Mouse (Mus musculus) heart, embryonic 16.5 days (tissue): ENCODE data around the gene Sun1. TPM values are rescaled to one million over a fixed set of nuclear protein-coding genes. Genes with fewer than 3 reads are reported as not detected.

Source experiments
- ATAC-seq: fragments of 200-750 bp; cut with Nextera tagmentation; replicated peaks from 2 replicates; pipeline ENCODE4 v1.8.0; 2017; ENCODE audit warnings: moderate number of reproducible peaks; ENCODE audit not compliant: insufficient read depth, low FRiP score; ENCODE audit errors: extremely low read depth
- H3K27ac ChIP-seq: fragments of 300-500 bp; sonication (generic); 2 replicates; pipeline ENCODE4 v1.5.1; 2014; ENCODE audit warnings: mild to moderate bottlenecking, low read length, control low read depth, moderate library complexity
- H3K27me3 ChIP-seq: fragments of 300-500 bp; sonication (generic); 2 replicates; pipeline ENCODE4 v1.6.1; 2014; ENCODE audit warnings: low read length, mixed read lengths; ENCODE audit not compliant: control insufficient read depth, insufficient read depth
- H3K36me3 ChIP-seq: fragments of 300-500 bp; sonication (generic); 2 replicates; pipeline ENCODE4 v1.6.1; 2014; ENCODE audit not compliant: control insufficient read depth, insufficient read depth
- H3K4me1 ChIP-seq: fragments of 300-500 bp; sonication (generic); 2 replicates; pipeline ENCODE4 v1.6.1; 2014; ENCODE audit warnings: low read length, mixed read lengths; ENCODE audit not compliant: control insufficient read depth, insufficient read depth
- H3K4me2 ChIP-seq: fragments of 300-500 bp; sonication (generic); 2 replicates; pipeline ENCODE4 v1.6.1; 2014; ENCODE audit warnings: low read depth, mild to moderate bottlenecking, control low read depth, low read length
- H3K4me3 ChIP-seq: fragments of 300-500 bp; sonication (generic); 2 replicates; pipeline ENCODE4 v1.5.1; 2014; ENCODE audit warnings: mild to moderate bottlenecking, control low read depth, low read length
- H3K9ac ChIP-seq: fragments of 300-500 bp; sonication (generic); 2 replicates; pipeline ENCODE4 v1.6.1; 2014; ENCODE audit warnings: low read length, control low read depth
- H3K9me3 ChIP-seq: fragments of 300-500 bp; sonication (generic); replicated peaks from 2 replicates; pipeline ENCODE4 v1.6.1; 2016; ENCODE audit warnings: low read length; ENCODE audit not compliant: control insufficient read depth
- WGBS: fragments of 180-500 bp; shearing (Covaris S2); extraction: QIAGEN DNeasy Blood & Tissue Kit; methylation state at CpG from one replicate; pipeline ENCODE4 v1.1.7; 2014; 5-methylcytosine and 5-hydroxymethylcytosine counted together
- polyA plus RNA-seq: library from polyadenylated mRNA; unstranded; fragments of >200 nt; fragmentation: Nextera tagmentation; extraction: Ambion mirVana; gene quantifications from 2 replicates; pipeline ENCODE4 v1.2.1, GENCODE M21; 2015

The Sun1 gene
- polyA plus RNA-seq, 1 experiment from 2014 or later: 35.7 TPM

GRCm38 (mm10) chr5:139229716-139230115 is 29.3 kb downstream of the Sun1 start:
- no peaks in the 10 kb centered on the region for H3K27me3 ChIP-seq
- no peak overlapping the region for H3K9ac ChIP-seq
- H3K9me3 ChIP-seq: no peaks in the 10 kb centered on the region
- H3K36me3 ChIP-seq: peaks cover 59% of the 10 kb centered on the region
- no peak overlapping the region for H3K27ac ChIP-seq
- 94% methylated on average over 3 of the region's 3 CpGs for WGBS
- H3K4me1 ChIP-seq: no peaks in the 10 kb centered on the region
- no peak overlapping the region for H3K4me2 ChIP-seq
- ATAC-seq: no peak
- H3K4me3 ChIP-seq: no peak overlapping the region

DNA sequence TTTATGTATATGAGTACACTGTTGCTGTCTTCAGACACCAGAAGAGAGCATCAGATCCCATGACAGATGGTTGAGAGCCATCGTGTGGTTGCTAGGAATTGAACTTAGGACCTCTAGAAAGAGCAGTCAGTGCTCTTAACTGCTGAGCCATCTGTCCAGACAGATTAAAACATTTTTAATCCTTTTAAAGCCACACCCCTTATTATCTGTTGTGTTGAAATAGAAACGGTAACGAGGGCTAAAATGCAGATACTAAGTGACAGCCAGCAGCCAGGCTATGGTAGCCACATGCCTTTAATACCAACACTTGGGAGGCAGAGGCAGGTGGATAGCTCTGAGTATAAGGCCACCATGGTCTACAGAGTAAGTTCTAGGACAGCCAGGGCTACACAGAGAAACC is 31.6 kb downstream of the Sun1 start:
- H3K27me3 ChIP-seq: no peaks in the 10 kb centered on the region
- no peaks in the 10 kb centered on the region for H3K9me3 ChIP-seq
- H3K36me3 ChIP-seq: peaks cover 61% of the 10 kb centered on the region
- no peaks in the 10 kb centered on the region for H3K4me1 ChIP-seq
- 81% methylated on average over 3 of the region's 3 CpGs for WGBS
- H3K4me2 ChIP-seq: no peak overlapping the region
- no peak for ATAC-seq
- H3K9ac ChIP-seq: no peak overlapping the region
- H3K27ac ChIP-seq: no peak overlapping the region
- no peak overlapping the region for H3K4me3 ChIP-seq

DNA sequence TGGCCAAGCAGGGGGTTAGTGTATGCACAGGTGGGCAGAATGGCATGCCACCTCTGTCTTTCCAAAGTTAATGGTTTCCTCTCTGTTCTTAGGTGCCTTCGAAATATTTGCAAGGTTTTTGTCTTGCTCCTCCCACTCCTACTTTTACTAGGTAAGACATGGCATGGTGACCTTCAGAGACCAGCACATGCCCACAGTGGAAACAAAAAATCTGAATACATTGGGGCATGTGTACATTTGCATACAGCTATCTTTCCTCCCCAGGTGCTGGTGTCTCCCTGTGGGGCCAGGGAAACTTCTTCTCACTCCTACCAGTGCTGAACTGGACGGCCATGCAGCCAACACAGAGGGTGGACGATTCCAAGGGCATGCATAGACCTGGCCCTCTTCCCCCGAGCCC is 34.0 kb downstream of the Sun1 start:
- Histone ChIP-seq H3K9me3 (no peaks in the 10 kb centered on the region), H3K27me3 (no peaks in the 10 kb centered on the region), H3K4me3 (no peak overlapping the region), H3K4me2 (no peak overlapping the region), H3K27ac (no peak overlapping the region), H3K36me3 (peaks cover 64% of the 10 kb centered on the region), H3K4me1 (no peaks in the 10 kb centered on the region), H3K9ac (no peak overlapping the region)
- WGBS: 87% methylated on average over 4 of the region's 4 CpGs
- no peak for ATAC-seq

GRCm38 (mm10) chr5:139237436-139237835 is 37.0 kb downstream of the Sun1 start:
- Histone ChIP-seq H3K27me3 (no peaks in the 10 kb centered on the region), H3K36me3 (peaks cover 63% of the 10 kb centered on the region), H3K9me3 (no peaks in the 10 kb centered on the region), H3K9ac (no peak overlapping the region), H3K4me2 (no peak overlapping the region), H3K4me1 (peaks cover 20% of the 10 kb centered on the region), H3K4me3 (no peak overlapping the region), H3K27ac (no peak overlapping the region)
- ATAC-seq: no peak
- 72% methylated on average over 4 of the region's 4 CpGs for WGBS

GRCm38 (mm10) chr5:139241022-139241761 is 40.8 kb downstream of the Sun1 start:
- peak; percentile 63 for ATAC-seq
- Histone ChIP-seq H3K27ac (peak overlapping the region; percentile 82), H3K4me2 (no peak overlapping the region), H3K4me1 (peaks cover 31% of the 10 kb centered on the region), H3K4me3 (no peak overlapping the region), H3K9me3 (no peaks in the 10 kb centered on the region), H3K36me3 (peaks cover 52% of the 10 kb centered on the region), H3K27me3 (no peaks in the 10 kb centered on the region), H3K9ac (peak overlapping the region; percentile 51)
- 60% methylated on average over 15 of the region's 15 CpGs for WGBS

GRCm38 (mm10) chr5:139243384-139243783 is 42.9 kb downstream of the Sun1 start:
- WGBS: 46% methylated on average over 1 of the region's 1 CpGs
- Histone ChIP-seq H3K4me3 (no peak overlapping the region), H3K4me1 (peaks cover 31% of the 10 kb centered on the region), H3K4me2 (peak overlapping the region; percentile 5; the same call in 1 of the 2 replicates), H3K36me3 (peaks cover 54% of the 10 kb centered on the region), H3K9me3 (no peaks in the 10 kb centered on the region), H3K27ac (peak overlapping the region; percentile 53), H3K27me3 (no peaks in the 10 kb centered on the region), H3K9ac (no peak overlapping the region)
- ATAC-seq: peak; percentile 53

DNA sequence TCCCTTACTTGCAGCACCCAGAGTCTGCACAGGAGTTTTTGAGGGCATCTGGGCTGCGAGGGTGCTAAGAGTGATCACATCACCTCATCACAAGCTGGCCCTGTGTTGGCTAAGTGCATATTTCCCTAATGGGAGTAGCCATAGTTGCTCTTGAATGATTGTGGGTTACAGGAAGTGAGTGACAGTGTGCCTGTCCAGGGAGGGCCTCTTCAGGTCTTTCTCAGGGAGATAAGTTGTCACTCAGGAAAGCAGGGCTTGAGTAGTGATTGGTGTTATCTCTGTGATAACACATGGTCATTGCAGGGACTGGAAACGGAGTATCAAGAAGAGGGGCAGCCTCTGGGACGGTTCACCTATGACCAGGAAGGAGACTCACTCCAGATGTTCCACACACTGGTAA is 47.3 kb downstream of the Sun1 start:
- 59% methylated on average over 3 of the region's 3 CpGs for WGBS
- Histone ChIP-seq H3K27me3 (no peaks in the 10 kb centered on the region), H3K9ac (no peak overlapping the region), H3K4me1 (peaks cover 13% of the 10 kb centered on the region; the same call in 1 of the 2 replicates), H3K4me3 (no peak overlapping the region), H3K9me3 (no peaks in the 10 kb centered on the region), H3K4me2 (no peak overlapping the region), H3K36me3 (peaks cover 42% of the 10 kb centered on the region), H3K27ac (no peak overlapping the region)
- no peak for ATAC-seq

DNA sequence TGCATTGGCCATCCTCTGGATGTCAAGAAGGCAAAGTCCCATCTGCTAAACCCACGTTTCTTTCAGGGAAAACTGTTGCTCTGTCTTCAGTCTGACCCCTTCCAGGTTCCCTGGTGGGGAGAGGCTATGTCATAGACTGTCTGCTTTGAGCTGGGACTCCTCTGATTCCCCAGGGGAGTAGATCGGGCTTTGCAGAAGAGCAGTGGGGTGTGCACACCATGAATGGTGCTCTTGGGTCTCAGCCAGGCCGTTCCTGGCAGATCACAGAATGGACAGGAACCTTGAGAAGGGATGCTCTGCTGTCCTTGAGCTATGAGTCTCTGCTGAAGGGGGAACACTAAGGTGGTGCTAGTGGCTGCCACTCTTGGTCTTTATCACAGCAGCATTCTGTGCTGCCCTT is 48.4 kb downstream of the Sun1 start:
- no peak for ATAC-seq
- peaks cover 42% of the 10 kb centered on the region for H3K36me3 ChIP-seq
- H3K9me3 ChIP-seq: no peaks in the 10 kb centered on the region
- no peak overlapping the region for H3K9ac ChIP-seq
- no peak overlapping the region for H3K27ac ChIP-seq
- no peaks in the 10 kb centered on the region for H3K27me3 ChIP-seq
- H3K4me1 ChIP-seq: peaks cover 15% of the 10 kb centered on the region
- H3K4me3 ChIP-seq: no peak overlapping the region
- H3K4me2 ChIP-seq: no peak overlapping the region
- WGBS: 69% methylated on average over 3 of the region's 3 CpGs

GRCm38 (mm10) chr5:139251279-139251678 is 50.8 kb downstream of the Sun1 start:
- WGBS: 78% methylated on average over 7 of the region's 7 CpGs
- Histone ChIP-seq H3K36me3 (peaks cover 30% of the 10 kb centered on the region), H3K4me2 (peak overlapping the region; percentile 94), H3K27me3 (no peaks in the 10 kb centered on the region), H3K9ac (peak overlapping the region; percentile 76), H3K4me1 (peaks cover 36% of the 10 kb centered on the region), H3K27ac (peak overlapping the region; percentile 79), H3K9me3 (no peaks in the 10 kb centered on the region), H3K4me3 (peak overlapping the region; percentile 66)
- ATAC-seq: no peak
